Mouse (Mus musculus) ES-E14 (cell line): ENCODE data around the gene Mpp1.

ENCODE experiments used
- CHD2 ChIP-seq: IDR thresholded peaks from 2 replicates; pipeline ENCODE4 v1.6.1; 2014; ENCODE audit warnings: mild to moderate bottlenecking, low read depth, low read length, inconsistent platforms
- HCFC1 ChIP-seq: IDR thresholded peaks from 2 replicates; pipeline ENCODE4 v1.6.1; 2012; ENCODE audit warnings: low read length, inconsistent platforms, borderline replicate concordance; ENCODE audit not compliant: insufficient read depth
- MAFK ChIP-seq: IDR thresholded peaks from 2 replicates; pipeline ENCODE4 v1.6.1; 2014; ENCODE audit warnings: mild to moderate bottlenecking, low read depth, low read length, inconsistent platforms; ENCODE audit not compliant: insufficient read depth
- ZC3H11A ChIP-seq: IDR thresholded peaks from 2 replicates; pipeline ENCODE4 v1.6.1; 2012; ENCODE audit warnings: low read depth, mild to moderate bottlenecking, inconsistent platforms, low read length, borderline replicate concordance
- ZNF384 ChIP-seq: IDR thresholded peaks from 2 replicates; pipeline ENCODE4 v1.6.1; 2012; ENCODE audit warnings: low read depth, low read length, inconsistent platforms

GRCm38 (mm10) chrX:75163670-75164069 lies 32.9 kb upstream of the Mpp1 start, which contains the start of gene Smim9:
- TF ChIP-seq ZNF384 (no peak), MAFK (no peak), CHD2 (no peak), HCFC1 (no peak), ZC3H11A (no peak)
